Mouse (Mus musculus) liver, embryonic 14.5 days (tissue): ENCODE data around the gene Dot1l.

Source experiments
- CTCF ChIP-seq: IDR thresholded peaks from 2 replicates; pipeline ENCODE4 v1.5.1; 2016; ENCODE audit warnings: antibody characterized with exemption, low read depth, control low read depth
- EP300 ChIP-seq: IDR thresholded peaks from 2 replicates; pipeline ENCODE4 v1.6.1; 2016; ENCODE audit warnings: antibody characterized with exemption, low read depth

DNA sequence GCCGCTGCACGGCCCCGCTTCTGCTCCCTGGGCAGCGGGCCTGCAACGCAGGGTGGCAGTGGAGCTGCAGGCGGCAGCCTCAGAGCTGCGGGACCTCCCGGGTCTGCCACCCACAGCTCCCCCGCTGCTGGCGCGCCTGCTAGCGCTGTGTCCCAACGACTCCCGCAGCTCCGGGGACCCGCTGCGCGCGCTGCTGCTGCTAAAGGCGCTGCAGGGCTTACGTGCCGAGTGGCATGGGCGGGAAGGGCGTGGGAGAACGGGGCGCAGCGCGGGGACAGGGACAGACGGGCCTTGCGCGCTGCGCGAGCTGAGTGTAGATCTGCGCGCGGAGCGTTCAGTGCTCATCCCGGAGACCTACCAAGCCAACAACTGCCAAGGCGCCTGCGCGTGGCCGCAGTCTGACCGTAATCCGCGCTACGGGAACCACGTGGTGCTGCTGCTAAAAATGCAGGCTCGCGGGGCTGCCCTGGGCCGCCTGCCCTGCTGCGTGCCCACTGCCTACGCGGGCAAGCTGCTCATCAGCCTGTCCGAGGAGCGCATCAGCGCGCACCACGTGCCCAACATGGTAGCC lies 52.1 kb downstream of the Dot1l start:
- TF ChIP-seq CTCF (no peak), EP300 (no peak)
